Mouse (Mus musculus) erythroblast, embryonic 14.5 days (primary cell): ENCODE measurements around the gene Tnfsf4.

Experiments used
- GATA1 ChIP-seq: IDR thresholded peaks from 2 replicates; pipeline ENCODE4 v1.6.1; 2012; ENCODE audit warnings: low read length, inconsistent platforms, mixed read lengths
- TAL1 ChIP-seq: IDR thresholded peaks from 3 replicates; pipeline ENCODE4 v1.6.1; 2012; ENCODE audit warnings: low read length, inconsistent platforms, mixed read lengths

- TF ChIP-seq GATA1 (no peak), TAL1 (no peak)
Measured at GRCm38 (mm10) chr1:161379685-161380424, 15.4 kb upstream of the Tnfsf4 start.
